Mouse (Mus musculus) ES-E14 (cell line): ENCODE results near the gene Tmco4.

Source experiments
- CHD2 ChIP-seq: IDR thresholded peaks from 2 replicates; pipeline ENCODE4 v1.6.1; 2014; ENCODE audit warnings: mild to moderate bottlenecking, low read depth, low read length, inconsistent platforms
- HCFC1 ChIP-seq: IDR thresholded peaks from 2 replicates; pipeline ENCODE4 v1.6.1; 2012; ENCODE audit warnings: low read length, inconsistent platforms, borderline replicate concordance; ENCODE audit not compliant: insufficient read depth
- ZC3H11A ChIP-seq: IDR thresholded peaks from 2 replicates; pipeline ENCODE4 v1.6.1; 2012; ENCODE audit warnings: low read depth, mild to moderate bottlenecking, inconsistent platforms, low read length, borderline replicate concordance
- ZNF384 ChIP-seq: IDR thresholded peaks from 2 replicates; pipeline ENCODE4 v1.6.1; 2012; ENCODE audit warnings: low read depth, low read length, inconsistent platforms

GRCm38 (mm10) chr4:139090303-139090940, 117.7 kb downstream of the Tmco4 start:
- TF ChIP-seq ZC3H11A (no peak), CHD2 (no peak), ZNF384 (no peak), HCFC1 (no peak)
